Mouse (Mus musculus): Measurements from ENCODE around the gene Tmem170b.

- TF ChIP-seq EP300 (IDR thresholded peaks at IDR 0.05; ENCODE audit: low read depth): no peak
- no peak for TF ChIP-seq CTCF (IDR thresholded peaks at IDR 0.05; ENCODE audit: low read depth)
Observed at GRCm38 (mm10) chr13:41689598-41690045, 83.9 kb downstream of the Tmem170b start.
